Mouse (Mus musculus) heart, postnatal 25 days (tissue): ENCODE data around the gene Zmynd15. TPM values are rescaled to one million over a fixed set of nuclear protein-coding genes. Genes with fewer than 3 reads are reported as not detected.

Experiments used
- DNase-seq: peaks from one replicate; pipeline ENCODE4 v3.0.0; 2022; ENCODE audit warnings: low spot score
- intact Hi-C: fragments of 180-260 bp; cut with DNase I; formaldehyde crosslinking; loops from one replicate; pipeline ENCODE4 v1.15.1; 2025
- microRNA-seq: library from miRNA; unstranded; fragments of <30 nt; microRNA quantifications from one replicate; pipeline ENCODE4 v1.2.0, GENCODE M21; 2022
- total RNA-seq, 2 experiments: library from RNA; stranded (reverse); gene quantifications; 2 replicates each; pipeline ENCODE4 v1.2.3; 2021

Zmynd15 gene
- total RNA-seq, 2 experiments from 2014 or later = 2.3 to 2.7 TPM

- intact Hi-C loops = no loop called here
- DNase-seq = no peak
These were observed 30.5 kb downstream of the Zmynd15 start for GRCm38 (mm10) chr11:70489684-70490083.

GRCm38 (mm10) chr11:70499566-70500475 lies 40.6 kb downstream of the Zmynd15 start:
- intact Hi-C loops = loop anchor here (2.0 kb wide), 1 partner anchor 41 kb away; the partner anchor contains the start of genes Cxcl16 and Zmynd15
- no peak for DNase-seq

- intact Hi-C loops = loop anchor here (2.0 kb wide), 1 partner anchor 42 kb away; the partner anchor contains the start of genes Cxcl16 and Zmynd15
- no peak for DNase-seq
These were observed 41.2 kb downstream of the Zmynd15 start for GRCm38 (mm10) chr11:70500476-70500812.

GRCm38 (mm10) chr11:70502018-70502417 lies 42.8 kb downstream of the Zmynd15 start:
- no peak for DNase-seq
- intact Hi-C loops = no loop called here

GRCm38 (mm10) chr11:70504970-70505369 lies 45.7 kb downstream of the Zmynd15 start, which contains the start of gene Tm4sf5:
Gene Tm4sf5, plus strand, starts transcription at chr11:70505244.
- DNase-seq = no peak
- intact Hi-C loops = no loop called here

- intact Hi-C loops = loop anchor here (1.0 to 2.0 kb wide), 3 partner anchors 54 to 92 kb away; no protein-coding TSS in a partner anchor
- peak; percentile 38 for DNase-seq
These were observed 47.2 kb downstream of the Zmynd15 start for GRCm38 (mm10) chr11:70506385-70506784.

- DNase-seq = no peak
- intact Hi-C loops = loop anchor here (1.0 to 2.0 kb wide), 3 partner anchors 54 to 93 kb away; no protein-coding TSS in a partner anchor
These were observed 47.8 kb downstream of the Zmynd15 start for GRCm38 (mm10) chr11:70506962-70507515.

- intact Hi-C loops = no loop called here
- DNase-seq = no peak
These were observed 50.7 kb downstream of the Zmynd15 start for GRCm38 (mm10) chr11:70509753-70510564.

GRCm38 (mm10) chr11:70511242-70511641 lies 52.0 kb downstream of the Zmynd15 start:
- intact Hi-C loops = no loop called here
- DNase-seq = no peak

GRCm38 (mm10) chr11:70511825-70512224 lies 52.6 kb downstream of the Zmynd15 start:
- intact Hi-C loops = no loop called here
- DNase-seq = no peak

- DNase-seq = no peak
- intact Hi-C loops = no loop called here
These were observed 53.6 kb downstream of the Zmynd15 start for GRCm38 (mm10) chr11:70512709-70513342.

- peak; percentile 44 for DNase-seq
- intact Hi-C loops = no loop called here
These were observed 54.3 kb downstream of the Zmynd15 start for GRCm38 (mm10) chr11:70513520-70513919.

- no peak for DNase-seq
- intact Hi-C loops = no loop called here
These were observed 55.1 kb downstream of the Zmynd15 start, which contains the start of gene Vmo1 for GRCm38 (mm10) chr11:70514288-70514687. Gene Vmo1, minus strand, starts transcription at chr11:70514616.

Small RNA genes within 50 kb of the gene (microRNA-seq; reads per million reads assigned to microRNA genes)
- gene Mir7115 = not detected

Other genes starting within 250 kb of the Zmynd15 start
- under 1 TPM in 1 of 2 experiments, not detected in 1; 0.45 TPM for gene Slc16a11, start 246.7 kb upstream of the Zmynd15 start, total RNA-seq
- 1 to 10 TPM; 4.2 to 4.8 TPM for gene Slc16a13, start 238.4 kb upstream of the Zmynd15 start, total RNA-seq
- gene Bcl6b, start 229.6 kb upstream of the Zmynd15 start, total RNA-seq = 10 to 100 TPM; 20.0 to 22.3 TPM
- 10 to 100 TPM; 31.4 to 36.7 TPM for gene 0610010K14Rik, start 221.5 kb upstream of the Zmynd15 start, total RNA-seq
- gene Gm21988, start 219.6 kb upstream of the Zmynd15 start, total RNA-seq = 1 to 10 TPM; 2.1 to 2.3 TPM
- 100 to 1,000 TPM in 1 of 2 experiments, 10 to 100 TPM in 1; 87.9 to 103 TPM for gene Rnasek, start 219.6 kb upstream of the Zmynd15 start, total RNA-seq
- 1 to 10 TPM; 3.1 to 3.7 TPM for gene Alox12, start 204.1 kb upstream of the Zmynd15 start, total RNA-seq
- under 1 TPM in 1 of 2 experiments, not detected in 1; 0.14 TPM for gene Alox12e, start 136.8 kb upstream of the Zmynd15 start, total RNA-seq
- gene Alox15, start 107.4 kb upstream of the Zmynd15 start, total RNA-seq = 1 to 10 TPM; 4.8 to 5.4 TPM
- gene Pelp1, start 49.4 kb upstream of the Zmynd15 start, total RNA-seq = 10 to 100 TPM; 17.9 to 21.1 TPM
- gene Arrb2, start 26.8 kb upstream of the Zmynd15 start, total RNA-seq = 10 to 100 TPM in 1 of 2 experiments, 1 to 10 TPM in 1; 9.0 to 11.6 TPM
- gene Med11, start 7.5 kb upstream of the Zmynd15 start, total RNA-seq = 1 to 10 TPM; 7.5 to 8.2 TPM
- 1 to 10 TPM; 8.4 to 9.4 TPM for gene Cxcl16, start 551 bp downstream of the Zmynd15 start, total RNA-seq
- 1 to 10 TPM in 1 of 2 experiments, under 1 TPM in 1; 0.78 to 1.7 TPM for gene Tm4sf5, start 45.8 kb downstream of the Zmynd15 start, total RNA-seq
- not detected for gene Vmo1, start 55.2 kb downstream of the Zmynd15 start, total RNA-seq
- gene Gltpd2, start 59.8 kb downstream of the Zmynd15 start, total RNA-seq = not detected
- gene Psmb6, start 65.9 kb downstream of the Zmynd15 start, total RNA-seq = 100 to 1,000 TPM; 227 to 230 TPM
- gene Gm40193, start 73.5 kb downstream of the Zmynd15 start, total RNA-seq = not detected
- gene Pld2, start 80.6 kb downstream of the Zmynd15 start, total RNA-seq = 1 to 10 TPM; 6.5 to 7.4 TPM
- 10 to 100 TPM; 43.6 to 46.3 TPM for gene Mink1, start 103.4 kb downstream of the Zmynd15 start, total RNA-seq
- gene 4930544D05Rik, start 156.4 kb downstream of the Zmynd15 start, total RNA-seq = not detected
- not detected for gene Chrne, start 159.8 kb downstream of the Zmynd15 start, total RNA-seq
- gene Gp1ba, start 179.7 kb downstream of the Zmynd15 start, total RNA-seq = under 1 TPM; 0.36 to 0.42 TPM
- 10 to 100 TPM; 48.0 to 54.0 TPM for gene Rnf167, start 187.8 kb downstream of the Zmynd15 start, total RNA-seq
- 100 to 1,000 TPM; 550 to 562 TPM for gene Slc25a11, start 188.0 kb downstream of the Zmynd15 start, total RNA-seq
- 100 to 1,000 TPM; 290 to 310 TPM for gene Pfn1, start 195.2 kb downstream of the Zmynd15 start, total RNA-seq
- gene Eno3, start 197.8 kb downstream of the Zmynd15 start, total RNA-seq = 1,000 to 10,000 TPM; 2,028 to 2,111 TPM
- gene Spag7, start 210.0 kb downstream of the Zmynd15 start, total RNA-seq = 10 to 100 TPM; 89.8 to 99.5 TPM
- 10 to 100 TPM; 36.3 to 42.1 TPM for gene Camta2, start 228.7 kb downstream of the Zmynd15 start, total RNA-seq
- 1 to 10 TPM; 6.4 to 8.1 TPM for gene Inca1, start 240.7 kb downstream of the Zmynd15 start, total RNA-seq
- gene Kif1c, start 241.1 kb downstream of the Zmynd15 start, total RNA-seq = 100 to 1,000 TPM; 451 to 452 TPM